Mouse (Mus musculus): ENCODE data around the gene Flnb.

The Flnb gene

DNA sequence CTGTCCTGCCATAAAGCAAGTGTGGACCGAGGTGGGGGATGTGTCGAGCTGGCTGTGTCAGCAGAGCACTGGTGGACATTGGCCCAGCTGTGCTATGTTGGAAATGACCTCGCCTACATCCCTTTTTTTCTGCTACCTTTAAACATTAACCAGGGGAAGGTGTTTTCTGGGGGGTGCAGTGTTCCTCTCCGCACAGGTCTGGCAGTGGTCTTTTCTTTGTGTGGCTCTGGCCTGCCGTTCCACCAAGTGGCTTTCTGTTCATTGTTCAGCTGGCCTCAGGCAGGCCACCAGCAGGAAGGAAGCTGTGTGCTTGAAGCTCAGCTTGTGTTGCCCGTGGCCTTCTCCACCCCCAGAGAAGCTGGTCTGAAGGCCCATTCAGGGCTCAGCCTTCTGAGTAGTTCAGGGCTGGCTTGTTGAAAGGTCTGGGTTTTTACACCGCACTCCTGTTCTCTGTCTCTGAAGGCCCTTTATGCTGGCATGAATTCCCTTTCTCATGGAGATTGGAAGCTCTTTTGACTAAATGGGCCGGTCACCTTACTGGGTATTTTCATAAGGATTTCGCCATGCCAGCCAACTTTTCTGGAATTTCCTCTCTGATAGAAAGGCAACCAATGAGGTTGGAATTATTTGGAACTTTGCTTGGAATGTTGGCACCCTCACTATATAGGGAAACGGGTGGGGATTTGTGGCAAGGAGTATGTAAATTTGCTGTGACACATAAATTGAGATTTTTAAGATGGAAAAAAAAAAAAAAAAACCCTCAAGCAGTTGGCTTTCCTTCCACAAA, 8.6 kb downstream of the Flnb start:
- DNase-seq (ENCODE audit: low read depth), result peak; percentile 70

DNA sequence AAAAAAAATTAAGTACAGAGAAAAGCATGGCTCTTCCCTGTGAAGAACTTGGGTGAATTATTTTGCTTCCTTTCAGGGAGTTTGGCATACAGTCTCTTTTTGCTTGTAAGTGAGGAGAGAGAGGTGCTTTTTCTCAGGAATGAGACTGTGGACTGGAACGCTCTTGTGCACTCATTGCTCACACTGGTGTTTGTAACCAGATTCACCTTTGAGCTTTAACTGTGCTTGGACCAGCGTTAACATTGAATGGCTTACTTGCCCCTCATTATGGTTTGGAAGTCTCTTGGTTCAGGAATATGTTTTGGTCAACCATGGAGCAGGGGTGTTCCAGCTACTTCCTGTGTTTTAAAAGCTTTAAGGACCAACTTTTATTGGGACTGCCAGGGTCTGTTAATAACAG, 11.4 kb downstream of the Flnb start:
- no peak for DNase-seq (ENCODE audit: low read depth)

DNA sequence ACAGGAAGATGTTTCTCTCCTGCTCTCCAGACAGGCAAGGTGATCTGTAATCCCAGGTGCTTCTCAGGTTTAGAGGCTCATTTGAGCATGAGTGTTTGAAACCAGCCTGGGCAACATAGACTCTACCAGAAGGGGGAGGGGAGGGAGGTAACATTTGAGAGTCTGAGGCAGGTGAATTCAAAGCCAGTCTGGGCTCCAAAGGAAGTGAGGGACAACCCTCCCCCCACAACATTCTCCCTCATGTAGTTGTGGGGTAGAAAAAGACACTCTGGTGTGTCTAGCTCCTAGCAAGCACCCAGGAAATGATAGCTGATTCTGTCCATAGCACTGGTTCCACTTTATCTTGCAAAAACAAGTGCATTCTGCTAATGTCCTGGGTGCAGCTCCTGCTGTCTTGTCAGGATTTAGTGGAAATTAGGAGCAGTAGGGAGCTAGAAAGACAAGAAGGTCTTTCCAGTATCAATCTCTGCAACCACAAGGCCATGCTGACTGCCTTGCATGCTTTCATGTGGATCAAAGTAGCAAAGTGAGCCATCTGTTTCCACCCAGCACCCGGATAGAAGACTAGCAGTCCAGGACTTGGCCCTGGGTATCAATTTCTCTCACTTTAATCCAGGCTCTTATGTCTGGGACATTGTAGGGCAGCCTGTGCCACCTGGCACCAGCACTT, 14.1 kb downstream of the Flnb start:
- DNase-seq (ENCODE audit: low read depth), result no peak

DNA sequence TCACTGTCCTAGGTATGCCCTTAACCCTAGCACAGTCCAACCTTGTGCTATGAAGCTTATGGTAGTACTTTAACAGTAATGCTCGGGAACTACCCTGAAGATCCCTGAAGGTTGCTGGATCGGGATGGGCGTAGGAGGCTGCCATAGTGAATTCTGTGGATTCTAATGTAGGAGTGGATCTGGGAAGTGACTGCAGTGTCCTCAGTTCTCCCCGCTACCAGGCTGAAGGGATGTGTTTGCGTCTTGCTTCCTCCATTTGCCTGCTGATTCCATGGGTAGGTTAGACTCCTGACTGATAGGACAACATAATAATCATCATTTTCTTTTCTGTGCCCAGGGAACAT, 14.7 kb downstream of the Flnb start:
- no peak for DNase-seq (ENCODE audit: low read depth)

DNA sequence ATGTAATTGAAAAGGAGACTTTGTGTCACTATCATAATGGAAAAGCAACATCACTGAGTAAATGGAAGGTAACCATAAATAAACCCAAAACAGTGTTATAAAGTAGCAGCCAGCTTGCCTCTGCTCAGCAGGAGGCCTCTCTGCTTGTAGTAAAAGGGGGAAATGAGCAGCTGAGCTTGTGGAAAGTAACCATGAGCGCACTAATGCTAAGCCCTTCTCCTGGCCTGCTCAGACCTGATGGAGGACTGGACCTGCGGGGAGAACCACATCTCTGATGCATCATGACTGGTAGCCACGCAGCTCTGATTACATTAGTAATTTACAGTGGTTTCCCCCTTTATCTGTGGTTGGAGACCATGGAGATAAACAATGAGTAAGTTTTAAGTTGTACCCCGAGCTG, 15.7 kb downstream of the Flnb start:
- DNase-seq (ENCODE audit: low read depth), result no peak

DNA sequence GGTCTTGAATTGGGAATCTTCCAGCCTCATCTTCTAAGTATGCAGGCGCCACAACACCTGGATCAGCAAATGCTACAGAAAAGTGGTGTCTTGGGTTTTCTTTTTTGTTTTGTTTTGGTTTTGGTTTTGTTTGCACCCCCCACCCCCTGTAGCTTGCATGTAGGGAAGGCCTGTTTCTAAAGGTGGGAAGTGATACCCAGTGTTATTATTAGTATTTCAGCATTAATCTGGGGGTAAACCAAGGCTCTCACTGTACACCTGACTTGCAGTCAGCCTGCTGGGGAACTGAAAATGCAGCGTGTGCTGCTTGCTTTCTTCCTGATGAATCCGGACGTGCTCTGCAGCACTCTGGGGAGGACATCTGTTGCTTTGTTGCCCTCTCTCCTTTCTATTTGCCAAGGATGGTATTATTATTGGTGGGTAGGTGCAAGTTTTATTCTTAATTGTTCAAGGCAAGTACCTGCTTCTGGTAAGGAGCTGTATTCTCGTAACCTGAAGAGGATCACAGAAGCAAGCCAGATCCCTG, 20.9 kb downstream of the Flnb start:
- no peak for DNase-seq (ENCODE audit: low read depth)

DNA sequence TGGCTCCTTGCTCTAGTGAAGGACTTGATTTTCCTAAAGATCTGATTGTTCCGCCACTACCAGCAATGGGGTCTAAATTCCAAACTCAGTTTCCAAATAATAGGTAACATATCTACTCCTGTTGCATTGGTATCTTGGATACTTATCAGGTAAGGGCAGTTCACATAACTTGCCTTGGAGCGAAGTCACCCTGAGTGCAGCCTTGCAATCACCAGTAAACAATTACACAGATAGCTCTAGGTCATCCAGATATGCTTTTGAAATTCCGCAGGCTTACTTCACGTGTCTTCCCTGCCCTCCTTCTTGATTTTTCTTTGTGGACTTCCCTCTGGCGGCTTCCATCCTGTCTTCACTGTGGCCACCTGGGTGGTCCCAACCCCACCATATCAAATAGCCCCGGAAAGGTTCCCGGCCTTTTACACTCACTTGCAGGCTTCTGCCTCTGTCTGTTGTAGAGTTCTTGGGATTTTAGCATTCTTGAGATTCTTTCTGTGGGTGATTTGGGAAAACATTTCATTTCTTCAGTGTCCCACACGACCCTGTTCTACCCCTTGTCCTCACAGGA, 22.3 kb downstream of the Flnb start:
- no peak for DNase-seq (ENCODE audit: low read depth)

DNA sequence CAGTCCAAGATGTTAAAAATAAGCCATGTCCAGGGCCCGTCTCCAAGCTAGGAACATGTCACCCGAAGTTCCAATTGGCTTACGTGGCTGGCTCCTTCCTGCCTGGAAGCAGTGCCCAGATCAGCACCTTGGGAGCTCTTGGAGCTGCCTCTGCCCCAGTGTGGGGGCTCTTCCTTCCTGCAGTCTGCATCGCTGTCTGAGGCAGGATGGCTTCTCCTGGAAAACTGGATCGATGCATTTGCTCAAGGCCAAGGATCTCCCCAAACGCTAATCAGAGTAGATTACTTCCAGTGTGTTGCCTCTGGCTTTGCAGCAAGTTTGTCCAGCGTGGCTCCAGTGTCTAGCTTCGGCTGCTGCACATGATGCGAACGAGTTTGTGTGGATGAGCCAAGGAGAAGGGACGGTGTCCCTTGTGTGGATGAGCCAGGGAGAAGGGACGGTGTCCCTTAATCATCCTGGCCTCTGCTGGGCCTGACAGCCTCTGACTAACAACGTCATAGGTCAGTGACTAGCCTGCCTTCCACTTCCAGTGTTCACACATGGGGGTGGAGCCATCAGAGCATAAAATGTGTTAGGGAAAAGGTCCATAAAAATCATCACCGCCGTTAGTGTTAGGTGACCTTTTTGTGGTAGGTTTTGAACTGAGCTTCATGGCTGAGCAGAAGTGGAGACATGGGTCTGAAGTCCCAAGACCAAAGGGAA, 25.0 kb downstream of the Flnb start:
- DNase-seq (ENCODE audit: low read depth), result no peak

DNA sequence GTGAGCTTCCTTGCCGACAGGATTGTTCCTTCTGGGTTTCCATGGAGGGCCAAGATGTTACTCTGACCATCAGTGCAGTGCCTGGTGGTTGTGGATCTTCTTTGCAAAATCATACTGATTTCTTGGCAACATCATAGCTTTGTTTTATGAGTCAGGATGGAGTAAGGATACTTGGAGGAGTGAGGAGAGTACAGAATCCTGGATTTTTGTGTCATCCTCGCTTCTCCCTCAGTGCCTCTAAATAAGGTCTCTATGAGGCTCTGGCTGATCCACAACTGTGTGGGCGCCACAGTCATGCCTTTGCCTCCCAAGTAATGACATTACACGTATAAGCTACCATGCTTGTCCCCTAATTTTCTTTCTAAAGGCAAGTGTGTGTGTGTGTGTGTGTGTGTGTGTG, 28.9 kb downstream of the Flnb start:
- peak; percentile 47 for DNase-seq (ENCODE audit: low read depth)

DNA sequence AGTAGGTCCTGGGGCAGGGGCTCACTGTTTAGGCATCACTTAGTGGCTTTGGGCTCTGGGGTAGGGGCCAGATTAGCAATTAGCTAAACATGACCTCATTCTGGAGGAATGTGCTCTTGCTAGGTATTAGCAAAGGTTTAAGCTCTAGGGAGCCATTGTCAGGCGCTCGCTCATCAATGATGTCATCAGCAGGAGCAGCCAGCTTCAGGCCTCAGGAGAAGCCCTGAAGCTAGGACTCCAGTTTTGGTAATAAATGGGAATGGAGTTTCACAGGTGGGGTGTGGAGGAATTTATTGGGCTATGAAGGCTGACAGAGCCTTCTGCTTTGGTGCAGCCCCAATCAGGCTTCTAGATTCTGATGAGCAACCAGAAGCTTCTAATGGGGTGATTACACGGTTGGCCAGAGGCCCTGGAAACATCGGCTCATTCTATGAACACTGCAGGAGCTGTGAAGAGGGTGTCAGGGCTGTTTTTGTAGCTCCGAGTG, 30.0 kb downstream of the Flnb start:
- peak; percentile 71 for DNase-seq (ENCODE audit: low read depth)

DNA sequence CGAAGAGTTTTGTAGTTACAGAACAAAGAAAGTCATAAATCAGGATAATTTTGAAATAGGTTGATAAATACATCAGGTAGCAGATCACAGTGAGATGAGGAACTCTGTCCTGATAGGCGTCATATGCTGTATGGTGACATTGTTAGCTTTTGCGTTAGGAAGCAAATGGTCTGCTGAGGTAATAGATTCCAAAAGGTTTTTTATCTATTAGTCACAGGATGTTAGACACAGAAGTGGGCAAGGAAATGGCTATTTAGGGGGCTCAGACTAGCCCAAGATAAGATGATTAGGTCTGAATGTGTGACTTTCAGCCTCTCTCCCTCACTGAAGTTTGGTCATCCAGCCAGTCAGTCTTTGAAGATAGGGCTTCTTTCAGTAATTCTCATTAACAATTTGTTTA, 33.2 kb downstream of the Flnb start:
- DNase-seq (ENCODE audit: low read depth), result no peak

DNA sequence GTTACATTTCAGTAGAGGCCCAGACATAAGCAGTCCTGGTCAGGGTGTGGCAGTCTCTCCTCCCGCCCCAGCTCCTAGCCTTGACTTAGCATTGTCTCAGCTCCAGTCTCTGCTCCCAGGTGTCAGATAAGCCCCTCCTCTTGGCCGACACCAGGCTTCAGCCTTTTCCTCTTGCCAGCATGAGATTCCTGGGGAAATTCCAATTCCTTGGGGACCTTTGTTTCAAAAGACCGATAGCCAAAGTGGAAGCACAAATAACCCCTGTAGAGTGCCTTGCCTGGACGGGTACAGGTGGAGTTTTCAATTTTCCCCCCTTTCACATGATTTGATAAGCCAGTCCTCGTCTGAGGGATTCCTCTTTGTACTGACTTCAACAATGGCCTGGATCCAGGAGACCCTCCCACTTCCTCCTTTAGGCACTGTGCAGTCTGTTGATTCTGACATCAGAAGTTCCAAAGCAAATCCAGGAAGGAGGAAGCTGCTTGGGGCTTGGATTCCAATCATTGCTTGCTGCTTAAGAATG, 33.8 kb downstream of the Flnb start:
- DNase-seq (ENCODE audit: low read depth), result peak; percentile 48

DNA sequence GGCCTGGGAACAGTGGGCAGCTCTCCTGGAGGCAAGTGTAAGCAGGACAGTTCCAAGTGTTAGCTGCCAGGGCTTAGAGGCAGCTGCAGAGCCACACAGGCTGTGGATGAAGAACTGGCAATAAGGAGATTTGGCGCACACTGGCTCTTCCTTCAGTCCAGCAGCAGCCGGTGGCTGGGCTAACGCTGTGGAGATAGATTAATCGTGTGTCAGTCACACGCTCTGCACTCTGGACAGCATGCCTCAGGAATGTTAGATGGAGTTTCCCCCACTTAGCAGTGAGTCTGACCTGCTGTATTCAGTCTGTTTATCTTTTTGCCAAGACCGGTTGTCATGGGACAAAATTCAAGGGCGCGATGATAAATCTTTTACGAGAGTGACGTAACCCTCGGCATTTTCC, 35.9 kb downstream of the Flnb start:
- DNase-seq (ENCODE audit: low read depth), result peak; percentile 82

DNA sequence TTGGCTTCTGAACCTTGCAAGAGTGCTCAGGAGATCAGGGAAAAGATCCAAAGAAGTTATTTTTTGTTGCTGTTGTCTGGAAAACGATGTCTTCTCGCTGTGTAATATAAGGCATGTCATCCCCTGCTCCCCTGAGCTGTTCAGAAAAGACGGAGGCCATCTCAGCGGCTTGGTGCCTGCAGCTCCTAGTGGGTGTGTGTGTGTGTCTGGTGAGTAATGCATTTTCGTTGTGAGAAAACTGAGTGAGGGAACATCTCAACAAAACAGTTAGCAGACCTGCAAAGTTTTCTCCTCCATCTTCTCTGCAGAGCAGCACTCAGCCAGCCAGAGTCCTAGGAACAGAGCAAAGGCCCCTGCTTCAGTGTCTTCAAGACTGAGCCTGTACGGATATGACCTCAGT, 36.6 kb downstream of the Flnb start:
- DNase-seq (ENCODE audit: low read depth), result no peak

DNA sequence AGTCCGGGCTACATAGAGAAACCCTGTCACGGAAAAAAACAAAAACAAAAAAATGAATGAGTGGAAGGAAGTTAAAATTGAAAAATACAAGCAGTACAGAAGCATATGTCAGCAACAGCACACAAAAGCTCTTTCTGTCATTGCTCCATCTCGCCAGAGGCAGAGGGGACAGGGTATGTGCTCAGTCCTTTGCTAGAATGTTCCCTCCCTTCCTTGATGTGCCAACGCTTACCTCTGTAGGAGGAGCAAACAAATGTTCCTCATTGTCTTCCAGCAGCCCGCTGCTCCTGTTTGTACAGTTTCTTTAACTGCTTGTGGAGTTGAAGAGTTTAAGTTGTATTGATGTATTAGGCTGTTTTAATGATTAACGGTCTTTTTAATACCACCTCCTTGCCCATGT, 37.3 kb downstream of the Flnb start:
- no peak for DNase-seq (ENCODE audit: low read depth)

DNA sequence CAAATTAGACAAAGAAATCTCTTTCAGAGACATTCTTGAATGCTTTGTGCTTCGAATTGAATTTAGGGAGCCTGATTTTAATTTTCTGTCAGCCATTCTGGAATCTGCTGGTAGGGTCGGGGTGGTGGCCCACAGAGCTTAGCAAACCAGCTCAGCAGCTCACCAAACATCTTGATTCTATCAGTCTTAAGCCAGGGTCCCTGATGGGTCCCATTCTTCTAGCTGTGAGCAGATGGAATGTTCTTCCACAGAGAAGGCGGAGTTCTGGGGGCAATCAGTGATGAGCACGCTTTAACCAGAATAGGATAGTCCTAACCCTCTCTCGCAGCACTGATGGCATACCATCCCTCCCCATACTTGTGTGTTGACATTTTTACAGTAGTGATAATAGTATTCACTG, 37.7 kb downstream of the Flnb start:
- DNase-seq (ENCODE audit: low read depth), result no peak

DNA sequence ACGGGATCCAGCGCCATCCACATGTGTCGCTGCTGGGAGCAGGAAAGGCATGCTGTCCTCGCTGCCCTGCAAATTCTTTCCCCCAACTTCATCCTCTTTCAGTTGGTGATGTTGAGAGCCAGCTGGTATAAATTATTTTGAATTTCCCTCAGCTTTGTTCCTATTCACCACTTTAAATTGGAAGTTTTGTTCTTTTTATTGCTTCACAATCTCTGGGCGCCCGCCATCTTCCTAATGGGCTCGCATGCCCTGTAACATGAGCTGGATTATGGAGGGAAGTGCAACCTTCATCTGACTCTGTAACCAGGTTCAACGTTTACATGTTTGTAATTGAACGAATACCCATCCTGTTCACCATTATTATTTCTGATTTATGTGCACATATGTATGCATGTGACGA, 38.6 kb downstream of the Flnb start:
- peak; percentile 65 for DNase-seq (ENCODE audit: low read depth)

DNA sequence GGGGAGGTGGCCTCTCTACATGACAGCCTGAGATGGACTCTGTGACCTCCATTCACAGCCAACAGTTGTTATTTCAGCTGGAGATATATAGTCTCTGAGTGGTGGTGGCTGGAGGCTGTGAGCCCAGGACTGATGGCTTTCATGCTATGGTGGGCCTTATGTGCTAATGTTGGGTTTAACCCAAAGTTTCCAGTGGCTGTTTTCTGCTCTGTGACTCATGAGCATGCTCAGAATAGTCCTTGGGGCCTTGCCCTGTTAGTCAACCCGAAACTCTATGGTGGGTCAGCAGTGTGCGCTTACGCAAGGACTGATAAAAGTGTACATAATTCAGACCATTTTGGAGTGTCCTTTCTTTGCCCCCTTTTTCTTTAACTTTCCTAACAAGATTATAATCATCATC, 40.1 kb downstream of the Flnb start:
- DNase-seq (ENCODE audit: low read depth), result peak; percentile 84

DNA sequence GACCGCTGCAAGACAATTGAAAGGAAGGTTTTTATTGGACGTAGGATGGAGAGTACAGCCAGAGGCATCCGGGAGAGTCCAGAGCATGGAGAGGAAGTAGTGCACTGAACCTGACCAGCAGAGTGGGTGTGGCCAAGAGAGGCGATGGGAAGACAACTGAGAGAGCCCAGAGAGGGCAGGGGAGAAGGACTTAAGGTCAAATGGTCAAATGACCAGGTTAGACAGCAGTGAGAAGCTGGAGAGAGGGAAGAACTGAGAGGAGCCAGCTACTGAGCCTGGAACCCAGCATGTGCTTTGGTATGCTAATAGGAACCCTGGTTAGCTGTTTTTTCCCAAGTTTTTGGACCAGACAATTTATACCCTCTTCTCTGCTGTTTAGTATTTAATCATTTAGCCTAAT, 40.7 kb downstream of the Flnb start:
- no peak for DNase-seq (ENCODE audit: low read depth)

DNA sequence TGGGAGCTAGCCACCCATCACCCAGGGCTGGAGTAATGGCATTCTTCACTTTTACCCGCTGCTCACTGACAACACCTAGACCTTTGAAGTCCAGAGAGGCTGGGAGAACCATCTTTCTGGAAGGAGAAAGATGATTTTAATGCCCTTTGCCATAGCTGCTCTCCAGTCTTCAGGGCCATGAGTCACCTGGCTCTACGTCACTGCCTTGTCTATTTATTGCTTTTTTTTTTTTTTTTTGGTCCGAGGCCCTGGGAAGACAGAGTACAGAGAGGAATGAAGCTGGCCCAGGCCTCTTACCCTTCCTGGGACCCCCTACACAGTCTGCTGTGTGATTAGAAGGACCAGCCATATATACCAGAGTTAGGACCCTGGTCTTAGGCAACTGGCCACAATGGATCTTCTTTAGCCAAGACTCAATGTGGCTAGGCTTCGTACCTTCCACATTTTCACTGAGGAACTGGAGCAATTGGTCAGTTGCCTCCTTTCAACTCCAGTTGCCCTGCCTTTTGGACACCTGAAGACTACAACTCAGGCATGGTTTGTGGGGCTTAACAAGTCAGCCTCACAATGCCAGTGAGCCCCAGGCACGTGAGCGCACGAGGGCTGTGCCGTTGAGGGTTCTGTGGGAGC, 42.9 kb downstream of the Flnb start:
- DNase-seq (ENCODE audit: low read depth), result no peak

DNA sequence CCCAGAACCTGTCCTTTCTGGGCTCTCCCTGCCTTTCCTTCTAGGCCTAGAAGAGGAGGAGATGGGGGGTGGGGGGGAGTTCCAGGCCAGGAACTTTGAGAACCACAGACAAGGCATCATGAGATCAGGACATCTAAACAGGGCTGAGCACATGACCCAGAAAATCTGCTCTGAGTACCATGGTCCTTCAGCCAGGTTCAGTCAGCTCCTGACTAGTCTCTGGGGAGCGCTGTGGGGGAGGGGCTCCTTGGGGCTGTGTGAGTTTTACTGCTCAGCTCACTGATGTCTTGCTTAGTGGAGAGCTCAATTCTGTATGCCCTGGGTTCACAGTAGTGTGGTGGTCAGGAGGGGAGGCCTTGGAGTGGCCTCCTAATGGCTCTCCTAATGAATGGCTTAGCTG, 43.5 kb downstream of the Flnb start:
- DNase-seq (ENCODE audit: low read depth), result peak; percentile 65

DNA sequence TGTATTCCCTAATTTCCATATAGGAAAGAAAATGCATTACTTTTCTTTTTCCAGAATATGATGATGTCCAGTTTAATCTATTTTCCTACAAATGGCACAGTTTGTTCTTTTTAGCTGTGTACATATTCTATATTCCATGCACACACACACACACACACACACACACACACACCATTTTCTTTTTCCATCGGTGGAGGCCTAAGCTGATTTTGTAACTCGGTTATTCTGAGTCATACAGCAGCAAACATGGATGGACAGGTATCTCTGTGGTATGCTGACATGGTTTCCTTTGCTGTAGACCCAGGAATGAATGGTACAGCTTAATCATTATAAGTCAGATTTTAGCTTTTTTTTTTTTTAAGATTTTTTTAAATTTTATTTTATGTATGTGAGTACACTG, 44.5 kb downstream of the Flnb start:
- DNase-seq (ENCODE audit: low read depth), result no peak
